Mouse (Mus musculus): ENCODE results near the gene Tmub2. TPM values are rescaled to one million over a fixed set of nuclear protein-coding genes. Genes with fewer than 3 reads are reported as not detected.

Tmub2 gene
- polyA plus RNA-seq, 1 experiment from 2014 or later = 52.8 TPM

DNA sequence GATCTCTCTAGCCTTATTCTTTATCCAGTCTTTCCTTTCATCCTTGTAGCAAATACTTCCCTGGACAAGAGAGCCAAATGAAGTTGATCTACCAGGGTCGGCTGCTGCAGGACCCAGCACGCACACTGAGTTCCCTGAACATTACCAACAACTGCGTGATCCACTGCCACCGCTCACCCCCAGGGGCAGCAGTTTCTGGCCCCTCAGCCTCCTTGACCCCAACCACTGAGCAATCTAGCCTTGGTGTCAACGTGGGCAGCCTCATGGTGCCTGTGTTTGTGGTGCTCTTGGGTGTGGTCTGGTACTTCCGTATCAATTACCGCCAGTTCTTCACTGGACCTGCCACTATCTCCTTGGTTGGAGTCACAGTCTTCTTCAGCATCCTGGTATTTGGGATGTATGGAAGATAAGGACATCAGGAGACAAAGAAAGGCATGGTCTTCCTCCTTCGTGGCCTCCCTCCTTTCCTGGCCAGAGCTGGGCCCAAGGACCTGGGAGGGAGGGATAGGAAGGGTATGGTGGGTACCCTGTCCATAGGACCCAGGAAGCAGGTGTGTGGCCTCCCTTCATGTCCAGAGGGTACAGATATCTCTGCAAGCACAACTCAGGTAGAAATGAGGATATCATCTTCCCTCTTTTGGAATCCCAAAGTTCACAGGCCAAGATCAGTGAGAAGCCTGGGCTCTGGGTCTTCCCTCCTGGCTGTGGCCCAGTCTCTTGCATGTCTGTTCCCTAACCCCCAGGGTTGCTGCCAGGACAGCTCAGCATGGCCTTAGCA is 3.5 kb downstream of the Tmub2 start:
- no peaks in the 10 kb centered on the region for H3K27me3 ChIP-seq (ENCODE audit: control insufficient read depth, insufficient read depth, low read depth, low read length)
- no peak overlapping the region for H3K27ac ChIP-seq (ENCODE audit: low read length)
- no peak overlapping the region for H3K9ac ChIP-seq (ENCODE audit: low read length)
- ATAC-seq (ENCODE audit: low read depth) = no peak
- H3K4me3 ChIP-seq (ENCODE audit: low read length) = no peak overlapping the region
- no peak overlapping the region for H3K4me2 ChIP-seq (ENCODE audit: low read depth, low read length)
- peaks cover 12% of the 10 kb centered on the region for H3K4me1 ChIP-seq (replicated peaks; ENCODE audit: control insufficient read depth, insufficient read depth, low read length)
- H3K36me3 ChIP-seq (ENCODE audit: control insufficient read depth, insufficient read depth, low read length) = peaks cover 31% of the 10 kb centered on the region
- WGBS = 82% methylated on average over 8 of the region's 8 CpGs
- H3K9me3 ChIP-seq (ENCODE audit: control insufficient read depth, low read length) = no peaks in the 10 kb centered on the region

DNA sequence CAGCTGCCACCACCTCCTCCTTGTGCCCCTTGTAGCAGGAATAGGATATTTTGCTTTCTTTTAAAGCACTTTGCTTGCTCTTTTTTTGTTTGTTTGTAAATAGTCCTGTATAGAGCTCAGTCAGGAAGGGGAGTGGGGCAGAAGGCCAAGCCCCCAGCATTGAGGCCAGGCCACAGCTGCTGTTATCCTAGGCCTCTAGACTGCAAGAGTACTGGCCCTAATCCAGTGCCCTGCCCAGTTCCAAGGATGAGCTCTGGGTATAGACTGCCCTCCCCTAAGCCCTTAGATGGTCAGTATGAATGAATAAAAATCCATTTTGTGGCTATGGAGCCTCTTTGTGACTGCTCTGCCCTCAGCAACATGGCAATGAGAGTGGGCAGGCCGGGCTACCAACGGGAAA is 4.2 kb downstream of the Tmub2 start:
- no peak for ATAC-seq (ENCODE audit: low read depth)
- WGBS = 66% methylated on average over 2 of the region's 2 CpGs
- H3K27me3 ChIP-seq (ENCODE audit: control insufficient read depth, insufficient read depth, low read depth, low read length) = no peaks in the 10 kb centered on the region
- no peak overlapping the region for H3K4me2 ChIP-seq (ENCODE audit: low read depth, low read length)
- peaks cover 12% of the 10 kb centered on the region for H3K4me1 ChIP-seq (replicated peaks; ENCODE audit: control insufficient read depth, insufficient read depth, low read length)
- H3K36me3 ChIP-seq (ENCODE audit: control insufficient read depth, insufficient read depth, low read length) = peaks cover 31% of the 10 kb centered on the region
- no peak overlapping the region for H3K4me3 ChIP-seq (ENCODE audit: low read length)
- H3K9ac ChIP-seq (ENCODE audit: low read length) = no peak overlapping the region
- H3K27ac ChIP-seq (ENCODE audit: low read length) = no peak overlapping the region
- H3K9me3 ChIP-seq (ENCODE audit: control insufficient read depth, low read length) = no peaks in the 10 kb centered on the region

DNA sequence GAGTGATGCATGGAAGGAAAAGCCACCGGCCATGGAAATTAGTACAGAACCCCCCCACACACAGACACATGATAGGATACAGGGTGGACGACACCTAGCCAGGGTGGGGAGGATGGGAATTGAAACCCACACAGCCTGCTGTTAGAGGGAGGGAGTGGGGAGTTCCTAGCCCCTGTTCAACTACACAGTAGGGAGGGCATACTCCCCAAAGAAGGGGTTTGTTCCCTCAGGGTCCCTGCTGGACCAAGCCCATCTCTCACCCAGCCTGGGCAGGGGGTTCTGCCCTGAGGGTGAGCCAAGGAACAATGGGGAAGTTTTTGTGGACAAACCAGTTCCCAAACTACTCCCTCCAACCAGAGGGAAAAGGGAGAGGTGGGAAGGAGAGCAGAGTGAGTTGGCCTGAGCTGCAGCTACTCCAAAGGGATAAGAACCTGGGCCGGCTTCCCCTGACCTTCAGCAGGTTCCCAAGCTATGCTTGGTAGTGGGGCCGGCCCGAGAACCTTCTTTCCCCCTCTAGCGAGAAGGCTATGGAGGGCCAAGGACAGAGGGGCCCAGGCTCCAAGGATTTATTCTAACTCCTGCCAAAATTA is 4.9 kb downstream of the Tmub2 start:
- WGBS = 48% methylated on average over 6 of the region's 6 CpGs
- H3K9ac ChIP-seq (ENCODE audit: low read length) = no peak overlapping the region
- no peaks in the 10 kb centered on the region for H3K27me3 ChIP-seq (ENCODE audit: control insufficient read depth, insufficient read depth, low read depth, low read length)
- H3K9me3 ChIP-seq (ENCODE audit: control insufficient read depth, low read length) = no peaks in the 10 kb centered on the region
- no peak overlapping the region for H3K4me3 ChIP-seq (ENCODE audit: low read length)
- H3K27ac ChIP-seq (ENCODE audit: low read length) = no peak overlapping the region
- H3K4me1 ChIP-seq (replicated peaks; ENCODE audit: control insufficient read depth, insufficient read depth, low read length) = peaks cover 13% of the 10 kb centered on the region
- peaks cover 31% of the 10 kb centered on the region for H3K36me3 ChIP-seq (ENCODE audit: control insufficient read depth, insufficient read depth, low read length)
- no peak for ATAC-seq (ENCODE audit: low read depth)
- no peak overlapping the region for H3K4me2 ChIP-seq (ENCODE audit: low read depth, low read length)

DNA sequence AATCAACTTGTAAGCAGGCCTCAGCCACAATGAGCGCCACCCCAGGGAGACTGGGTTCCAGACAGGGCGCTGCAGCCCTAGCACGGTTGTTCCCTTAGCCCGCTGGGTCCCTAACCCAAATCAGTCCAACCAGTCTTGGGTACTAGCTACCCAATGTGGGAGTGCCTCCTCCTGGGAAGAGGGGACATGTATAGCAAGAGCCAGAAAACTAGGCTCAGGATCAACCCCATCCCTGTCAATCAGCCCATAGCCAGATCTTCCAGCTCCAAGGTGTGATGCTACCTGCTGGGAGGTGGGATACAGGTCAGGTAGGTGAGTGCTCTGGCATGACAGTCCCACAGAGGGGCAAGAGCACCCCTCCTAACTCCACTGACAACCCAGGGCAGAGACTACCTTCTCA is 5.4 kb downstream of the Tmub2 start:
- H3K9ac ChIP-seq (ENCODE audit: low read length) = no peak overlapping the region
- peaks cover 31% of the 10 kb centered on the region for H3K36me3 ChIP-seq (ENCODE audit: control insufficient read depth, insufficient read depth, low read length)
- H3K4me3 ChIP-seq (ENCODE audit: low read length) = no peak overlapping the region
- H3K4me1 ChIP-seq (replicated peaks; ENCODE audit: control insufficient read depth, insufficient read depth, low read length) = peaks cover 18% of the 10 kb centered on the region
- ATAC-seq (ENCODE audit: low read depth) = no peak
- H3K27ac ChIP-seq (ENCODE audit: low read length) = no peak overlapping the region
- WGBS = 83% methylated on average over 4 of the region's 4 CpGs
- H3K4me2 ChIP-seq (ENCODE audit: low read depth, low read length) = no peak overlapping the region
- H3K27me3 ChIP-seq (ENCODE audit: control insufficient read depth, insufficient read depth, low read depth, low read length) = no peaks in the 10 kb centered on the region
- H3K9me3 ChIP-seq (ENCODE audit: control insufficient read depth, low read length) = no peaks in the 10 kb centered on the region

DNA sequence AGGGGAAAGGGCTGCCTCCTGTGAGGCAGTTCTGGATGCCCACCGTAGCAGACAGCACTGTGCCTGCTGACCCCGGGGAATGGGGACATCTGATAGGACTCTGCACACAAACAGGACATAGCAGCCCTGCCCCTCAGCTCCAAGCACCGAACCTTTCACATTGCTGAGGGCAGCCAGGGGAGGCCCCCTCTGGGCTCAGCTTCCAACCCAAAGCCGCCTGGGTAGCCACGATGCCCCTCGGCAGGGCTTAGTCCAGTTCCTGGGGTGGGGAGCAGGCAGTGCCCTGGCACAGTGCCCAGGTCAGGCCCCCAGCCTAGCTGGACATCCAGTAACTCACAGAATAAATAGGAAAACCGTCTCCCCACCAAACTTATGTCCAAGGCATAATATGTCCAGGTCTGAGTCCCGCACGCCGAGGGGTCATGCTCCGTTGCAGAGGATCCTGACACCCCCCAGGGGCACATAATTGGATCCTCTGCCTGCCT is 6.4 kb downstream of the Tmub2 start:
- WGBS = 74% methylated on average over 11 of the region's 11 CpGs
- peaks cover 31% of the 10 kb centered on the region for H3K36me3 ChIP-seq (ENCODE audit: control insufficient read depth, insufficient read depth, low read length)
- H3K9me3 ChIP-seq (ENCODE audit: control insufficient read depth, low read length) = no peaks in the 10 kb centered on the region
- no peaks in the 10 kb centered on the region for H3K27me3 ChIP-seq (ENCODE audit: control insufficient read depth, insufficient read depth, low read depth, low read length)
- H3K9ac ChIP-seq (ENCODE audit: low read length) = no peak overlapping the region
- ATAC-seq (ENCODE audit: low read depth) = no peak
- peaks cover 16% of the 10 kb centered on the region for H3K4me1 ChIP-seq (replicated peaks; ENCODE audit: control insufficient read depth, insufficient read depth, low read length)
- no peak overlapping the region for H3K4me2 ChIP-seq (ENCODE audit: low read depth, low read length)
- no peak overlapping the region for H3K27ac ChIP-seq (ENCODE audit: low read length)
- no peak overlapping the region for H3K4me3 ChIP-seq (ENCODE audit: low read length)

DNA sequence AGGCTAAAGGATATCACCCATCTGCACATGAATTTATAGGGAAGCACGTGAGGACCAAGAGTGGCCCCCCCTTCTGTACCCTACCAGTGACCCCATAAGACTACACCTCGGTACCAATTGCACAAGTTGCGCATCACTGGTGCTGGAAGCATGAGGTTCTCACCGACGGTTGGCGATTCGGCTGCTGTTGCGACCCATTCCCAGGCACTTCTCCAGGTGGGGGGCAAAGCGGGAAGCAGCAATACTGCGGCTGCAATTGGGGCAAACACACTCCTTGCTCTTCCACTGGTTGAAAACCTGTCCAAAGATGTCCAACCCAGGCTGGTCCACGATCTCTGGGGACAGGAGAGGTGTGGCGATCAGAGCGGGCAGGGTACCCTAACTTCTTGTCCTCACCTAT is 9.2 kb downstream of the Tmub2 start:
- Histone ChIP-seq H3K9me3 (ENCODE audit: control insufficient read depth, low read length) (no peaks in the 10 kb centered on the region), H3K27ac (ENCODE audit: low read length) (no peak overlapping the region), H3K27me3 (ENCODE audit: control insufficient read depth, insufficient read depth, low read depth, low read length) (no peaks in the 10 kb centered on the region), H3K4me1 (replicated peaks; ENCODE audit: control insufficient read depth, insufficient read depth, low read length) (peaks cover 18% of the 10 kb centered on the region), H3K4me3 (ENCODE audit: low read length) (no peak overlapping the region), H3K9ac (ENCODE audit: low read length) (no peak overlapping the region), H3K36me3 (ENCODE audit: control insufficient read depth, insufficient read depth, low read length) (peaks cover 27% of the 10 kb centered on the region), H3K4me2 (ENCODE audit: low read depth, low read length) (no peak overlapping the region)
- no peak for ATAC-seq (ENCODE audit: low read depth)
- WGBS = 89% methylated on average over 13 of the region's 13 CpGs

DNA sequence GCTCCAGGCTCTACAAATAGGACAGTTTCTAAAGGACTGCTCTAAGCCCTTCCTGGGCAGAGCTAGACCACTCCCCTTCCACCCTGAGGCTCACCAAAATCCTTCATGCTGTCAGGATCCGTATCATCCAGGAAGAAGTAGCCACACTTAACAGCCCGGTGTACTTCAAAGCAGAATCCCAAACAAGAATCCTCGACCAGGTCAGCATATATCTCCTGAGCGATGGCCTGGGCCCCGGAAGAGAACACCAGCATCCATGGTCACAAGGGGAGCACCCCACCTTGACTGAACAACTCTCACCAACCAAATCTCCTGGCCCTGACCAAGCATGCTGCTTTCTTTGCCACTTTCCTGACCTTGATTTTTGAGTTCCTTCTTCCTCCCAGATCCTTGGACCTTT is 9.7 kb downstream of the Tmub2 start:
- Histone ChIP-seq H3K4me2 (ENCODE audit: low read depth, low read length) (peak overlapping the region; percentile 56), H3K9me3 (ENCODE audit: control insufficient read depth, low read length) (no peaks in the 10 kb centered on the region), H3K27ac (ENCODE audit: low read length) (peak overlapping the region; percentile 99), H3K9ac (ENCODE audit: low read length) (peak overlapping the region; percentile 90), H3K4me3 (ENCODE audit: low read length) (peak overlapping the region; percentile 79), H3K4me1 (replicated peaks; ENCODE audit: control insufficient read depth, insufficient read depth, low read length) (peaks cover 18% of the 10 kb centered on the region), H3K36me3 (ENCODE audit: control insufficient read depth, insufficient read depth, low read length) (peaks cover 27% of the 10 kb centered on the region), H3K27me3 (ENCODE audit: control insufficient read depth, insufficient read depth, low read depth, low read length) (no peaks in the 10 kb centered on the region)
- ATAC-seq (ENCODE audit: low read depth) = no peak
- WGBS = 59% methylated on average over 5 of the region's 5 CpGs

DNA sequence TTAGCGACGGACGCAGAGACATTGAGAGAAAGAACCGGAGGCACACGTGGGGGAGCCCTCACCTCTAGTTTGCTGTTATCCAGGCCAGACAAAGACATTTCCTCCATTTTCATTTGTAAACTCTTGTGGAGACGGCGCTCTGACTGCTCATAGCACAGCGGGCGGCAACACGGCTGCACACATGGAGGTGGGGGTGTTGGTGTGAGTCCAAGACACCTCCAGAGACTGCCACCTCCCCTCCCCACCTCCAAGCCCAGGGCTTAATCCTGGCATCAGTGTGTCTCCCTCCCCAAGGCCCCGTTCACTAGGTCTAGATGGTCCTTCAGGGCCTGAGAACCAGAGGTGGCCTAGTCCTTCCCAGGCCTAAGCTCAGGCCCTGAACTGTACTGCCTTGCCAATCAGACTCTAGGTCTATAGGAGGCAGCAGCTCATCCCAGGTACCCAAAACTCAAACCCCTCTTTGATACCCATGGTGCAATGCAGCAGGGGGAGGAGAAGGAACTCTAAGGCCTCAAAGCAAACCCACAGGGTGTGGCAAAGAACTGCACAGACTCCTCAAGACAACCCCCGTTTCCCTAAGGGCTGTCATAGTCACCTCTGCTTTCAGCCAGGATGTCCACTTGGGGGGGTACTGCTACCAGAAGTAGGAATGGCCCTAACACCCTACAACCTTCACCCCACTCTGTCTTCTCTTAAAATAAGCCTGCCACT is 10.3 kb downstream of the Tmub2 start:
- peaks cover 18% of the 10 kb centered on the region for H3K4me1 ChIP-seq (replicated peaks; ENCODE audit: control insufficient read depth, insufficient read depth, low read length)
- peak overlapping the region; percentile 90 for H3K9ac ChIP-seq (ENCODE audit: low read length)
- peak overlapping the region; percentile 79 for H3K4me3 ChIP-seq (ENCODE audit: low read length)
- 50% methylated on average over 12 of the region's 12 CpGs for WGBS
- peaks cover 27% of the 10 kb centered on the region for H3K36me3 ChIP-seq (ENCODE audit: control insufficient read depth, insufficient read depth, low read length)
- H3K4me2 ChIP-seq (ENCODE audit: low read depth, low read length) = peak overlapping the region; percentile 56
- H3K27ac ChIP-seq (ENCODE audit: low read length) = peak overlapping the region; percentile 99
- no peak for ATAC-seq (ENCODE audit: low read depth)
- H3K9me3 ChIP-seq (ENCODE audit: control insufficient read depth, low read length) = no peaks in the 10 kb centered on the region
- H3K27me3 ChIP-seq (ENCODE audit: control insufficient read depth, insufficient read depth, low read depth, low read length) = no peaks in the 10 kb centered on the region

Data from lung, embryonic 16.5 days (tissue).